Mouse (Mus musculus): Measurements from ENCODE around the gene Vmn2r29.
"Not testable (repeated sequence)": the region's sequence is repeated elsewhere in the genome, so short reads cannot be mapped to it uniquely, and the experiment has no call there.

The Vmn2r29 gene

GRCm38 (mm10) chr7:7247228-7247627 lies at the start of gene Vmn2r29:
Gene Vmn2r29 (minus strand): TSS chr7:7247328.
- not testable (repeated sequence) for DNase-seq (ENCODE audit: low read depth, low spot score)

GRCm38 (mm10) chr7:7295595-7295994 lies 48.5 kb upstream of the Vmn2r29 start:
- DNase-seq (ENCODE audit: low read depth, low spot score): peak; percentile 79

- peak; percentile 64 for DNase-seq (ENCODE audit: low read depth, low spot score)
Measured at GRCm38 (mm10) chr7:7281383-7281782, 34.3 kb upstream of the Vmn2r29 start.

- peak; percentile 83 for DNase-seq (ENCODE audit: low read depth, low spot score)
Measured at GRCm38 (mm10) chr7:7277966-7278567, 30.9 kb upstream of the Vmn2r29 start, which contains the start of gene Gm45844. Gene Gm45844 (minus strand): TSS chr7:7278289.

- peak; percentile 50 for DNase-seq (ENCODE audit: low read depth, low spot score)
Measured at GRCm38 (mm10) chr7:7277556-7277955, 30.4 kb upstream of the Vmn2r29 start.

GRCm38 (mm10) chr7:7209313-7210151 lies 37.6 kb downstream of the Vmn2r29 start, which contains the start of gene Zfp772:
Gene Zfp772 (minus strand): TSS chr7:7209998.
- DNase-seq (ENCODE audit: low read depth, low spot score): peak; percentile 44

- DNase-seq (ENCODE audit: low read depth, low spot score): peak; percentile 87
Measured at GRCm38 (mm10) chr7:7188191-7188942, 58.8 kb downstream of the Vmn2r29 start.

- DNase-seq (ENCODE audit: low read depth, low spot score): peak; percentile 66
Measured at GRCm38 (mm10) chr7:7187417-7188190, 59.5 kb downstream of the Vmn2r29 start.

GRCm38 (mm10) chr7:7185897-7186296 lies 61.2 kb downstream of the Vmn2r29 start:
- no peak for DNase-seq (ENCODE audit: low read depth, low spot score)

All from A20 (cell line).